Comparison of ENCODE assay signal across 19 mouse cellular contexts in the genomic region with DNA sequence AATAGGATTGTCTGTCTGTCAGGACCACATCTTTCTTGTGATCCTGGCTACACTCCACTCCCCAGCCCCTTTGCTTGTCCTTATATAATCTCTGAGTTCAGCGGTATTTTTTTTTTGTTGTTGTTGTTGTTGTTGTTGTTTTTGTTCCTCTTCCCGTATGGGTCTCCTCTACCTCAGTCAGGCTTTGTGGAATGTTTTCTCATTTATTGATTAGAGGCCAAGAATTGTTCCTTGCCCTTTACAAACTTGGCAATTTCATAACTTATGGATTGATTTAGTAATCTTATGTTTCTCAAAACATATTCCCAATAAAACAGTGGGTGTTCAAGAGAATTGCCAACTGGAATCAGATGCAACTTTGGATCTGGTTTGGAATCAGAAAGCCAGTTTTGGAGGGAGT. TPM values are rescaled to one million over a fixed set of nuclear protein-coding genes. Genes with fewer than 3 reads are reported as not detected.
A peak's percentile ranks its signal among the peaks of the same experiment; 100 is the strongest.
DNase-seq lines count a peak whose midpoint lies in the region; ATAC-seq and TF ChIP-seq lines count a peak whose summit lies in the region.
"Not testable (repeated sequence)": the region's sequence is repeated elsewhere in the genome, so short reads cannot be mapped to it uniquely, and the experiment has no call there.
"Had no signal": no experiment of that assay in that cellular context is flagged by ENCODE, and none has a peak within 500 bp of the region (broad histone marks: within the 10 kb centered on the region; RNA-seq: fewer than 3 reads in every experiment).

A gene (minus strand): TSS at position 101 of the 400 bp plus-strand sequence.

- not testable (repeated sequence) for TF ChIP-seq POLR2A in liver, adult 2 months (IDR thresholded peaks at IDR 0.05; ENCODE audit: extremely low read depth, insufficient read depth, low read length)

- DNase-seq in ES-CJ7 (ENCODE audit: low read depth, low spot score), result peak; percentile 0
- DNase-seq in adipocyte (ENCODE audit: low spot score), result peak; percentile 1
- DNase-seq in liver, adult 2 months (ENCODE audit: extremely low read depth, low read depth, low spot score), result peak; percentile 40
- peak; percentile 2 for DNase-seq in midbrain, embryonic 11.5 days (ENCODE audit: low spot score, missing footprints)

- WGBS in liver, adult 2 months, result 59% methylated on average over 2 of the region's 2 CpGs
- WGBS in midbrain, embryonic 11.5 days, result 91% methylated on average over 2 of the region's 2 CpGs

- not testable (repeated sequence) for H3K36me3 ChIP-seq in liver, adult 2 months (ENCODE audit: control insufficient read depth, insufficient read depth, low read length); midbrain, embryonic 11.5 days (ENCODE audit: control insufficient read depth, insufficient read depth, low read length)

- H3K4me1 ChIP-seq in liver, adult 2 months (ENCODE audit: control insufficient read depth, insufficient read depth, low read length); midbrain, embryonic 11.5 days (ENCODE audit: control insufficient read depth, insufficient read depth, low read length): not testable (repeated sequence)

- H3K9ac ChIP-seq in liver, adult 2 months (ENCODE audit: low read depth, low read length); midbrain, embryonic 11.5 days (ENCODE audit: low read length): not testable (repeated sequence)

- not testable (repeated sequence) for H3K4me3 ChIP-seq in liver, adult 2 months (ENCODE audit: insufficient read depth, low read depth, low read length); midbrain, embryonic 11.5 days (ENCODE audit: low read depth, low read length)

- H3K79me2 ChIP-seq in liver, adult 2 months (ENCODE audit: control insufficient read depth, insufficient read depth, low read length), result not testable (repeated sequence)

- not testable (repeated sequence) for H3K27ac ChIP-seq in liver, adult 2 months (replicated peaks; ENCODE audit: insufficient read depth, low read depth, low read length); midbrain, embryonic 11.5 days (ENCODE audit: low read depth, low read length)

- not testable (repeated sequence) for TF ChIP-seq CTCF in liver, adult 2 months (IDR thresholded peaks at IDR 0.05; ENCODE audit: low read depth, low read length)

- not testable (repeated sequence) for ATAC-seq in midbrain, embryonic 11.5 days (ENCODE audit: low FRiP score)

- H3K9me3 ChIP-seq in midbrain, embryonic 11.5 days (ENCODE audit: control insufficient read depth, low read length), result not testable (repeated sequence)

- not testable (repeated sequence) for H3K4me2 ChIP-seq in midbrain, embryonic 11.5 days

- not testable (repeated sequence) for H3K27me3 ChIP-seq in liver, adult 2 months (ENCODE audit: control insufficient read depth, insufficient read depth, low read length); midbrain, embryonic 11.5 days (ENCODE audit: control insufficient read depth, insufficient read depth, low read length)

RNA-seq across cellular contexts. Expression of the gene that starts here (rescaled TPM):
- total RNA-seq in liver, adult 2 months (2014; rRNA removed), result 15.4 and 53.2 TPM in 2 replicates
- polyA plus RNA-seq in liver, adult 2 months (2012; rRNA removed), result 9.1 and 16.5 TPM in 2 replicates
- not detected in 2 replicates for polyA plus RNA-seq in midbrain, embryonic 11.5 days (2014; fragmentation: Nextera tagmentation; extraction: Ambion mirVana)
- total RNA-seq: adrenal gland, postnatal 10 days; adrenal gland, postnatal 14 days; adrenal gland, postnatal 25 days; adrenal gland, postnatal 4 days; CH12.LX; ES-E14; MEL had no signal
- polyA plus RNA-seq: activated CD4-positive, CD25-positive, alpha-beta regulatory T cell, adult 4 months; adrenal gland, adult 2 months; brain, embryonic 14.5 days; C2C12; CD4-positive, CD25-positive, alpha-beta regulatory T cell, adult 4 months; cerebellum, adult 2 months; G1E; Patski had no signal

Comparison
In these comparisons a context has a peak if more than half of its experiments do, and no peak if none do; other contexts are left out.
1. RNA of the gene that starts here (polyA plus RNA-seq): 9.1 to 16.5 TPM in liver, adult 2 months; not detected in midbrain, embryonic 11.5 days; every median in the first group is over 10 times any median in the second.
2. Peak in DNase-seq in midbrain, embryonic 11.5 days; RNA of the gene not detected or under 1 TPM.
3. Peak in every context shown above with its lines, with median percentiles within 50 percentile points of each other: DNase-seq.